ENCODE assay signal across 8 mouse cellular contexts in genomic region chr16:87455180-87455611, GRCm38 (mm10). TPM values are rescaled to one million over a fixed set of nuclear protein-coding genes. Genes with fewer than 3 reads are reported as not detected.
DNase-seq lines count a peak whose midpoint lies in the region; ATAC-seq lines count a peak whose summit lies in the region.

No protein-coding gene starts in this region.

- no peaks in the 10 kb centered on the region for H3K36me3 ChIP-seq in forebrain, embryonic 16.5 days (ENCODE audit: control insufficient read depth, insufficient read depth)
- H3K36me3 ChIP-seq in limb, embryonic 10.5 days, result peaks cover 22% of the 10 kb centered on the region
- 0 out of 2 replicates have a peak, but pooled peaks cover 4% of the 10 kb centered on the region for H3K36me3 ChIP-seq in midbrain, embryonic 14.5 days (ENCODE audit: control insufficient read depth, insufficient read depth, low read length)

- DNase-seq in kidney, adult 9 months, result peak; percentile 34
- no peak for DNase-seq in kidney, adult 18-20 months
- DNase-seq in T-cell, adult 2 months (ENCODE audit: low spot score), result peak; percentile 67
- no peak for DNase-seq in limb, embryonic 10.5 days (ENCODE audit: low spot score)
- DNase-seq in midbrain, embryonic 14.5 days, result peak; percentile 44
- DNase-seq in adrenal gland, postnatal 25 days, result no peak
- no peak for DNase-seq in spleen, adult 18-20 months

- H3K4me3 ChIP-seq in forebrain, embryonic 16.5 days (replicated peaks; ENCODE audit: low read length), result peak overlapping the region; percentile 96
- peak overlapping the region; percentile 96 for H3K4me3 ChIP-seq in limb, embryonic 10.5 days
- H3K4me3 ChIP-seq in midbrain, embryonic 14.5 days (replicated peaks; ENCODE audit: low read depth, low read length), result peak overlapping the region; percentile 93

- no peaks in the 10 kb centered on the region; the same call in 1 of the 2 replicates for H3K27me3 ChIP-seq in forebrain, embryonic 16.5 days (replicated peaks; ENCODE audit: control insufficient read depth, insufficient read depth, low read length)
- H3K27me3 ChIP-seq in limb, embryonic 10.5 days (ENCODE audit: low read depth, poor library complexity, severe bottlenecking), result no peaks in the 10 kb centered on the region
- H3K27me3 ChIP-seq in midbrain, embryonic 14.5 days (ENCODE audit: control insufficient read depth, insufficient read depth, low read length), result no peaks in the 10 kb centered on the region

- H3K27ac ChIP-seq in forebrain, embryonic 16.5 days (ENCODE audit: low read length), result peak overlapping the region; percentile 68
- peak overlapping the region; percentile 92 for H3K27ac ChIP-seq in limb, embryonic 10.5 days
- H3K27ac ChIP-seq in midbrain, embryonic 14.5 days (replicated peaks; ENCODE audit: low read depth, low read length), result peak overlapping the region; percentile 79

- H3K9ac ChIP-seq in forebrain, embryonic 16.5 days (replicated peaks; ENCODE audit: low read depth, low read length), result peak overlapping the region; percentile 75
- peak overlapping the region; percentile 81 for H3K9ac ChIP-seq in midbrain, embryonic 14.5 days (replicated peaks; ENCODE audit: low read length)

- no peaks in the 10 kb centered on the region for H3K9me3 ChIP-seq in forebrain, embryonic 16.5 days (ENCODE audit: control insufficient read depth, low read length)
- no peaks in the 10 kb centered on the region for H3K9me3 ChIP-seq in limb, embryonic 10.5 days (replicated peaks)
- H3K9me3 ChIP-seq in midbrain, embryonic 14.5 days (ENCODE audit: control insufficient read depth, low read length), result no peaks in the 10 kb centered on the region

- H3K4me2 ChIP-seq in forebrain, embryonic 16.5 days (ENCODE audit: low read length), result peak overlapping the region; percentile 95
- H3K4me2 ChIP-seq in midbrain, embryonic 14.5 days (ENCODE audit: low read length), result peak overlapping the region; percentile 93

- ATAC-seq in forebrain, embryonic 16.5 days, result no peak; the same call in 1 of the 2 replicates
- no peak for ATAC-seq in midbrain, embryonic 14.5 days (ENCODE audit: low FRiP score, low TSS enrichment)

- under 1% methylated on average over 37 of the region's 38 CpGs for WGBS in forebrain, embryonic 16.5 days
- WGBS in limb, embryonic 10.5 days, result under 1% methylated on average over 38 of the region's 38 CpGs
- WGBS in midbrain, embryonic 14.5 days, result under 1% methylated on average over 38 of the region's 38 CpGs

- peaks cover 16% of the 10 kb centered on the region for H3K4me1 ChIP-seq in forebrain, embryonic 16.5 days (replicated peaks; ENCODE audit: control insufficient read depth, insufficient read depth, low read length)
- H3K4me1 ChIP-seq in limb, embryonic 10.5 days, result peaks cover 15% of the 10 kb centered on the region
- H3K4me1 ChIP-seq in midbrain, embryonic 14.5 days (ENCODE audit: control insufficient read depth, insufficient read depth, low read length), result peaks cover 16% of the 10 kb centered on the region

RNA-seq across cellular contexts. Expression of gene Usp16, which starts 0.7 kb away (rescaled TPM):
- 45.8 and 51.7 TPM in 2 replicates for polyA plus RNA-seq in forebrain, embryonic 16.5 days (2015; fragmentation: Nextera tagmentation; extraction: Ambion mirVana)
- polyA plus RNA-seq in limb, embryonic 10.5 days (2016; fragmentation: Nextera tagmentation; extraction: Ambion mirVana), result 38.7 and 42.4 TPM in 2 replicates
- polyA plus RNA-seq in midbrain, embryonic 14.5 days (2014; fragmentation: Nextera tagmentation; extraction: Ambion mirVana), result 50.2 and 62.8 TPM in 2 replicates
- total RNA-seq in adrenal gland, postnatal 25 days (2021), result 70.9 and 72.4 TPM in 2 replicates

RNA-seq across cellular contexts. Expression of gene Rwdd2b, which starts 14.8 kb away (rescaled TPM):
- polyA plus RNA-seq in forebrain, embryonic 16.5 days (2015; fragmentation: Nextera tagmentation; extraction: Ambion mirVana), result 11.7 and 14.4 TPM in 2 replicates
- polyA plus RNA-seq in limb, embryonic 10.5 days (2016; fragmentation: Nextera tagmentation; extraction: Ambion mirVana), result 10.0 and 12.0 TPM in 2 replicates
- polyA plus RNA-seq in midbrain, embryonic 14.5 days (2014; fragmentation: Nextera tagmentation; extraction: Ambion mirVana), result 13.4 and 14.5 TPM in 2 replicates
- total RNA-seq in adrenal gland, postnatal 25 days (2021), result 6.9 and 8.8 TPM in 2 replicates

RNA-seq across cellular contexts. Expression of gene Ltn1, which starts 22.8 kb away (rescaled TPM):
- polyA plus RNA-seq in forebrain, embryonic 16.5 days (2015; fragmentation: Nextera tagmentation; extraction: Ambion mirVana), result 31.7 and 33.3 TPM in 2 replicates
- 29.3 and 34.8 TPM in 2 replicates for polyA plus RNA-seq in limb, embryonic 10.5 days (2016; fragmentation: Nextera tagmentation; extraction: Ambion mirVana)
- 27.2 and 35.7 TPM in 2 replicates for polyA plus RNA-seq in midbrain, embryonic 14.5 days (2014; fragmentation: Nextera tagmentation; extraction: Ambion mirVana)
- total RNA-seq in adrenal gland, postnatal 25 days (2021), result 32.9 and 38.9 TPM in 2 replicates

RNA-seq across cellular contexts. Expression of gene Cct8, which starts 40.5 kb away (rescaled TPM):
- polyA plus RNA-seq in forebrain, embryonic 16.5 days (2015; fragmentation: Nextera tagmentation; extraction: Ambion mirVana), result 450 and 485 TPM in 2 replicates
- 664 and 718 TPM in 2 replicates for polyA plus RNA-seq in limb, embryonic 10.5 days (2016; fragmentation: Nextera tagmentation; extraction: Ambion mirVana)
- 439 and 493 TPM in 2 replicates for polyA plus RNA-seq in midbrain, embryonic 14.5 days (2014; fragmentation: Nextera tagmentation; extraction: Ambion mirVana)
- total RNA-seq in adrenal gland, postnatal 25 days (2021), result 203 and 229 TPM in 2 replicates

Comparison
In these comparisons a context has a peak if more than half of its experiments do, and no peak if none do; other contexts are left out.
1. DNase-seq: peak in kidney, adult 9 months (single experiment), T-cell, adult 2 months (single experiment) and midbrain, embryonic 14.5 days (single experiment); none in kidney, adult 18-20 months (single experiment), limb, embryonic 10.5 days (single experiment), adrenal gland, postnatal 25 days (single experiment) and spleen, adult 18-20 months (0 of 2).
2. Peak in every context shown above with its lines, with median percentiles within 50 percentile points of each other: H3K27ac ChIP-seq and H3K4me3 ChIP-seq.